Comparison of ENCODE assay signal across 9 mouse cellular contexts in genomic region chr17:11767301-11767700, GRCm38 (mm10).
"Had no signal": no experiment of that assay in that cellular context is flagged by ENCODE, and none has a peak within 500 bp of the region (broad histone marks: within the 10 kb centered on the region; RNA-seq: fewer than 3 reads in every experiment).

No protein-coding gene starts in this region.

- DNase-seq: lung, adult 18-20 months; lung, embryonic 14.5 days; lung, postnatal 10 days; lung, postnatal 4 days; midbrain, embryonic 14.5 days; right cerebral cortex, postnatal 14 days; thymus, adult 2 months; thymus, postnatal 25 days; thymus, postnatal 4 days had no signal
